Mouse (Mus musculus): ENCODE measurements around the gene Srpk3.

DNA sequence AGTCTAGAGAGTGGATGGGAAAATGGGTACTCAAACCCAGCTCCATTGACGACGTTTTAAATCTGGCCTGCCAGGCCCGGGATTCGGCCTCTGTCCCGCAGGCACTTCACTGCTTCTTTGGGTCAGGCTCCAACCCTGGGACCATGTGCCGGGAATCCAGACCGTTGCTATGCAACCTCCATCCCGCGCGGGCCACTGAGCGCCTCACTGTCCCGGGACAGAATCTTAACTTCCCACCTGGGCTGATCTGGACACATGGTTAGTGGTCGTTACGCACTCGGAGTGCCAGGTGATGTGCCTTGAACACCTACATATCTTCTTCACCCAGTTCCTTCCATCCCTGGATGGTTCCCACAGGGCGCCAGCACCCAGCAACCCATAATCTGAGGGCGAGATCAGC lies 49.5 kb downstream of the Srpk3 start:
- TF ChIP-seq CTCF (IDR thresholded peaks at IDR 0.05; ENCODE audit: borderline replicate concordance, control insufficient read depth, extremely low read depth, insufficient read depth, low read length, poor library complexity) (no peak), POLR2A (IDR thresholded peaks at IDR 0.05; ENCODE audit: control insufficient read depth, extremely low read depth, insufficient read depth, low read length, poor library complexity) (no peak)

Measured in thymus, adult 2 months (tissue).